Mouse (Mus musculus) forebrain, embryonic 11.5 days (tissue): Measurements from ENCODE around the gene Shbg. TPM values are rescaled to one million over a fixed set of nuclear protein-coding genes. Genes with fewer than 3 reads are reported as not detected.

Experiments
- ATAC-seq: fragments of 200-750 bp; cut with Nextera tagmentation; replicated peaks from 2 replicates; pipeline ENCODE4 v1.8.0; 2017; ENCODE audit warnings: moderate TSS enrichment; ENCODE audit not compliant: low FRiP score
- DNase-seq: peaks from one replicate; pipeline ENCODE4 v3.0.0-alpha.2; 2017; ENCODE audit warnings: low spot score
- H3K27ac ChIP-seq: fragments of 300-500 bp; sonication (generic); 2 replicates; pipeline ENCODE4 v1.5.1; 2014; ENCODE audit warnings: low read depth, low read length
- H3K27me3 ChIP-seq: fragments of 300-500 bp; sonication (generic); 2 replicates; pipeline ENCODE4 v1.6.1; 2014; ENCODE audit warnings: mild to moderate bottlenecking, low read length, mixed read lengths; ENCODE audit not compliant: control insufficient read depth, insufficient read depth
- H3K36me3 ChIP-seq: fragments of 300-500 bp; sonication (generic); 2 replicates; pipeline ENCODE4 v1.6.1; 2014; ENCODE audit warnings: mild to moderate bottlenecking, low read length, moderate library complexity, mixed read lengths; ENCODE audit not compliant: control insufficient read depth, insufficient read depth
- H3K4me1 ChIP-seq: fragments of 300-500 bp; sonication (generic); replicated peaks from 2 replicates; pipeline ENCODE4 v1.6.1; 2014; ENCODE audit warnings: low read length, mixed read lengths; ENCODE audit not compliant: control insufficient read depth, insufficient read depth
- H3K4me2 ChIP-seq: fragments of 300-500 bp; sonication (generic); 2 replicates; pipeline ENCODE4 v1.6.1; 2014; ENCODE audit warnings: low read depth, mild to moderate bottlenecking, low read length, moderate library complexity, mixed read lengths; ENCODE audit not compliant: severe bottlenecking
- H3K4me3 ChIP-seq: fragments of 300-500 bp; sonication (generic); 2 replicates; pipeline ENCODE4 v1.5.1; 2014; ENCODE audit warnings: low read depth, low read length
- H3K9ac ChIP-seq: fragments of 300-500 bp; sonication (generic); 2 replicates; pipeline ENCODE4 v1.6.1; 2014; ENCODE audit warnings: low read length
- H3K9me3 ChIP-seq: fragments of 300-500 bp; sonication (generic); 2 replicates; pipeline ENCODE4 v1.6.1; 2016; ENCODE audit warnings: low read length, mixed read lengths; ENCODE audit not compliant: control insufficient read depth
- WGBS: fragments of 180-500 bp; shearing (Covaris S2); extraction: QIAGEN DNeasy Blood & Tissue Kit; methylation state at CpG from one replicate; pipeline ENCODE4 v1.1.7; 2014; 5-methylcytosine and 5-hydroxymethylcytosine counted together
- polyA plus RNA-seq: library from polyadenylated mRNA; unstranded; fragments of >200 nt; fragmentation: Nextera tagmentation; extraction: Ambion mirVana; gene quantifications from 2 replicates; pipeline ENCODE4 v1.2.1, GENCODE M21; 2014

Shbg gene
- polyA plus RNA-seq, result not detected in 2 replicates

DNA sequence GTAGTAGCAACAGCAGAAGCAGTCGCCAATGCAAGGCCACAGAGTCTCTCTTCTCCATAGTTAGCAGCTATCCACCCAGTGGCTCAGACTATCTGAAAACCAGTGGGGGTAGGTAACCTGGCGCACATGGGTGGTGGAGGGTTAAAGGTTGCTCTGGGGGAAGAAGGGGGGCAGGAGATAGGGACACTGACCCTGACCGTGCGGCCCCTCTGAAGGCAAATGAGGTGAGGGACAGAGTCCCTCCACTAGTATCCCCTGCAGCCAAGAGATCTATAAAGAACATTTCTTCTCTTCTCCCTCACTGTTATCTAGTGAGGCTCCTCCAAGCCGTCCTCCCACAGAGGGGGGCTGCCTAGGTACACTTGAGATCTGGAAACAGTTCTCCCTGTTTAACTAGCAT is at the start of gene Shbg:
Gene Shbg, minus strand, starts transcription at position 101 of the 400 bp plus-strand sequence.
- Histone ChIP-seq H3K4me2 (no peak within 1 kb of the TSS), H3K4me1 (peaks cover 5% of the 10 kb centered on the region), H3K27me3 (no peaks in the 10 kb centered on the region), H3K36me3 (no peaks in the 10 kb centered on the region), H3K27ac (no peak within 1 kb of the TSS), H3K9ac (no peak within 1 kb of the TSS), H3K4me3 (no peak within 1 kb of the TSS), H3K9me3 (no peaks in the 10 kb centered on the region)
- ATAC-seq, result no peak
- no peak for DNase-seq
- WGBS, result 63% methylated on average over 5 of the region's 5 CpGs

DNA sequence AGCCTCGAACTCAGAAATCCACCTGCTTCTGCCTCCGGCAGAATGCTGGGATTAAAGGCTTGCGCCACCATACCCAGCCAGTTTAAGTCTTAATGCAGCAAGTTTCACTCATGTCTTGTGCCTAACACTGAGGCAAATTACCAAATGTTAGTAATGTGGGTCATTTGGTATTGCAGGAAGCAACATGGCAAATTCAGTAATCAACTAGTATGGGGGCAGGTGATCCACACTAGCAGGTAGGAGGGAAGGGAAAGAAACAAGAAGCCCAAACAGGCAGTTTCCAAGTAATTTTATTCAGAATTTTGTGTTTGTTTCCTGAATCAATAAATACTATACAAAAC is 48.9 kb upstream of the Shbg start:
- WGBS, result 83% methylated on average over 3 of the region's 3 CpGs
- ATAC-seq (no peak), DNase-seq (no peak)
- H3K9me3 ChIP-seq, result no peaks in the 10 kb centered on the region
- no peak overlapping the region for H3K4me2 ChIP-seq
- H3K27ac ChIP-seq, result no peak overlapping the region
- no peaks in the 10 kb centered on the region for H3K27me3 ChIP-seq
- H3K4me3 ChIP-seq, result no peak overlapping the region
- H3K9ac ChIP-seq, result no peak overlapping the region
- H3K36me3 ChIP-seq, result peaks cover 40% of the 10 kb centered on the region
- H3K4me1 ChIP-seq, result peaks cover 13% of the 10 kb centered on the region; the same call in 1 of the 2 replicates

DNA sequence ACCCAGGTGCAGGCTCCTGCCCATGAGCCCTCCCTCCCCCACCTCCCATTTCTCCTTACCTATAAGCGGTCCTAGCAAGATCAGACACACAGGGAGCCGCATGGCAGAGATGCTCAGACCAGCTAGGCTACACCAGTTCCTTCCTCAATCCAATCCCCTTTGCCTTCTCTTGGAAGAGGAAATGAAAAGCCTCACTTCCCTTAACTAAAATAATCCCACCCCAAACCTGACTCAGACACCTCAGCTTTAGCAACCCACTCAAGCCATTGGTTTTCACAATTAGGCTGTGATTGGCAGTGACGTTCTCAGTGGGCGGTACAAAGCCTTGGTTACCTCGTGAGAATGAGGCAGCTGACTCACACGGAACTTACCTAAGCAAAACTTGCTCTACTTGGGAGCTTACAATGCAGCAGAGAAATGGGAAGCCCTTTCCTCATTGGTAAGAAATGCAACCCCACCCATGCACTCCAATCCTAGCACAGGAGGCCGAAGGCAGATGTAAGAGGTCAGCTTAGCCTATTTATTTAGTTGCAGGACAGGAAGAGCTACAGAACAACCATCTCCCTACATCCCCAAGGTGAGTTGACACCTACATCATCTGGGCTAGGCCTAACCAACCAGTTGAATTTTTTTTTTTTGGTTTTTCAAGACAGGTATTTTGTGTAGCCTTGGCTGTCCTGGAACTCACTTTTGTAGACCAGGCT is 48.4 kb upstream of the Shbg start, which contains the start of gene Cd68:
Gene Cd68, minus strand, starts transcription at position 193 of the 704 bp plus-strand sequence.
- no peak for DNase-seq
- Histone ChIP-seq H3K36me3 (peaks cover 40% of the 10 kb centered on the region), H3K4me3 (no peak within 1 kb of the TSS)

DNA sequence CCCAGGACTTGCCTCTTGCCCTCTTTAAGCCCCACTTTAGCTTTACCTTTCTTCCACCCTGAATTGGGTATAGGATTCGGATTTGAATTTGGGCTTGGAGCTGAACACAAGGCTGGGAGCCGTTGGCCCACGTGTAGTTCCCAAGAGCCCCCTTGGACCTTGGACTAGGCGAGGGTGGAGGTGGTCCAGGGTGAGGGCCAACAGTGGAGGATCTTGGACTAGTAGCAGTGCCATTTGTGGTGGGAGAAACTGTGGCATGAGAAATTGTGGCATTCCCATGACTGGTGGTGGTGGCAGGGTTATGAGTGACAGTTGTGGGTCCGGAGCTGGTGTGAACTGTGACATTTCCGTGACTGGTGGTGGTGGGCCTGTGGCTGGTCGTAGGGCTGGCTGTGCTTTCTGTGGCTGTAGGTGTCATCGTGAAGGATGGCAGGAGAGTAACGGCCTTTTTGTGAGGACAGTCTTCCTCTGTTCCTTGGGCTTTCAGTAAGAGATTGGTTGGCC is 47.8 kb upstream of the Shbg start:
- WGBS, result 80% methylated on average over 9 of the region's 9 CpGs
- no peak for DNase-seq
- H3K36me3 ChIP-seq, result peaks cover 40% of the 10 kb centered on the region
- no peak overlapping the region for H3K4me3 ChIP-seq
- no peaks in the 10 kb centered on the region for H3K27me3 ChIP-seq
- H3K9me3 ChIP-seq, result no peaks in the 10 kb centered on the region
- H3K27ac ChIP-seq, result no peak overlapping the region
- no peak for ATAC-seq
- no peak overlapping the region for H3K9ac ChIP-seq
- H3K4me2 ChIP-seq, result no peak overlapping the region
- peaks cover 17% of the 10 kb centered on the region; the same call in 1 of the 2 replicates for H3K4me1 ChIP-seq

More for the DNA sequence above, 48.4 kb upstream of the Shbg start, which contains the start of gene Cd68:
- Histone ChIP-seq H3K27ac (no peak within 1 kb of the TSS), H3K4me1 (peaks cover 17% of the 10 kb centered on the region; the same call in 1 of the 2 replicates), H3K9ac (no peak within 1 kb of the TSS), H3K9me3 (no peaks in the 10 kb centered on the region), H3K27me3 (no peaks in the 10 kb centered on the region), H3K4me2 (peak within 1 kb of the TSS; percentile 12; the same call in 1 of the 2 replicates)
- 35% methylated on average over 7 of the region's 7 CpGs for WGBS
- ATAC-seq, result no peak

DNA sequence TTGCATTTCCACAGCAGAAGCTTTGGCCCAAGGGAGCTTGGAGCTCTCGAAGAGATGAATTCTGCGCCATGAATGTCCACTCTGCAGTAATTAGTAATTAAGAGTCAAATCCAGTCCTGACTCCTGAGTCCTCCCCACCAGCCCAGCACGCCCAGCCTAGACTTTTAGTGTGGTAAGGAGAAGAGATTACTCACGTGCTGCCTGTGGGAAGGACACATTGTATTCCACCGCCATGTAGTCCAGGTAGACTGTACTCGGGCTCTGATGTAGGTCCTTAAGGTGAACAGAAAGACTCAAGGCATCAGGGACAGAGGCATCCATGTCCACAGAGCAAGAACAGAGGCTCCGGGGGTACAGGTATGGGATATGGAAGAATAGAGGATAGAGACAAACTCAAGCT is 47.1 kb upstream of the Shbg start:
- WGBS, result 94% methylated on average over 7 of the region's 7 CpGs
- no peak overlapping the region for H3K4me2 ChIP-seq
- H3K27ac ChIP-seq, result no peak overlapping the region
- H3K27me3 ChIP-seq, result no peaks in the 10 kb centered on the region
- H3K9me3 ChIP-seq, result no peaks in the 10 kb centered on the region
- H3K36me3 ChIP-seq, result peaks cover 35% of the 10 kb centered on the region
- no peak for DNase-seq
- H3K9ac ChIP-seq, result no peak overlapping the region
- H3K4me3 ChIP-seq, result no peak overlapping the region
- ATAC-seq, result no peak
- H3K4me1 ChIP-seq, result peaks cover 11% of the 10 kb centered on the region; the same call in 1 of the 2 replicates

DNA sequence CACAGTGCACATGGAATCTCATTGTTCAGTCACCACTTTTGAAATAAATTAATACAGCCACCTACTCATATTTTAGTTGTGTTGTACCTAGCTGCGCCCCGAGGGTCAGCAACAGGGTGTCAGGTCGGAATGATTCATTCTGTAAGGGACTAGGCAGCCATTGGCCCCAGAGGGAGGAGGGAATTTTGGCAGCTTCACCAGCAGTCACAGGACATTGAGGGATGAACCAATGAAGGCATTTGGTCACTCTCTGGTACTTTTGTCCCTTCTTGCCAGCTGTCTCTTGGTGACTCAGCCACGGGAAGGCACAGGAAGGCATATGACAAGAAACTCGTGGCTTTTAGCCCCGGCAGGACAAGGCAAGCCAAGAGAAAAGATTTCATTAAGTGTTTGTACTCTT is 46.1 kb upstream of the Shbg start:
- no peak overlapping the region for H3K4me3 ChIP-seq
- H3K36me3 ChIP-seq, result peaks cover 26% of the 10 kb centered on the region
- H3K9me3 ChIP-seq, result no peaks in the 10 kb centered on the region
- peaks cover 10% of the 10 kb centered on the region; the same call in 1 of the 2 replicates for H3K4me1 ChIP-seq
- no peak overlapping the region for H3K27ac ChIP-seq
- no peak overlapping the region for H3K9ac ChIP-seq
- 87% methylated on average over 6 of the region's 6 CpGs for WGBS
- no peak overlapping the region for H3K4me2 ChIP-seq
- H3K27me3 ChIP-seq, result no peaks in the 10 kb centered on the region
- DNase-seq (no peak), ATAC-seq (no peak)

DNA sequence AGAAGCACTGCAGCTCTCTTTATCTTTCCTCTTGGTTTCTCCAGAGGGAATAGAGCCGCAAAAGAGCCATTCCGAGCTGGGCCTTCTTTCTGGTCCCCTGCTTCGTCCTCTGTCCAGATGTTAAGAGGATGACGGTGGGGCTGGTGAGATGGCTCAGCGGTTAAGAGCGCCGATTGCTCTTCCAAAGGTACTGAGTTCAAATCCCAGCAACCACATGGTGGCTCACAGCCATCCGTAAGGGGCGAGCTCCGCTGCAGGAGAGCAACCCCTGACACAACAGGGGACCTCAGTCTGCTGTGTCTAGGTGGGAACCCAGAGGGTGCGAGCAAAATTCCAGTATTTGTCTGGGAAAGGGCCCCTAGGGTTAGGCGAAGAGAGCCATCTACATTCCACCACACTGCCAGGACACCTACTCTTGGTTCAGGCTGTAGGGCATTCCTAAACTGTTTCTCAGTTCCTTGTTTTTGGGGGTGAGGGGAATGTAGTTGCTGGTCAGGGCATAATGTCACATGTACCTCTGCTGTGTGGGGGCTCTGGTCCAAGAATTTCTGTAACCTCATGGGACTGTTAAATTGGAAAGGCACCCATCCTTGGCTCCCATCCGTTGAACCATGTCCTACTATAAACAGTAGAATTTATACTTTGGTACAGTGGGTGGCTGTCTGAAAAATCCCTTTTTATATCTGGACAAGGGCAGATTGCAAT is 45.4 kb upstream of the Shbg start:
- Histone ChIP-seq H3K9me3 (no peaks in the 10 kb centered on the region), H3K27ac (peak overlapping the region; percentile 96), H3K4me2 (peak overlapping the region; percentile 52), H3K4me3 (peak overlapping the region; percentile 47), H3K4me1 (peaks cover 10% of the 10 kb centered on the region; the same call in 1 of the 2 replicates), H3K9ac (peak overlapping the region; percentile 78), H3K27me3 (no peaks in the 10 kb centered on the region), H3K36me3 (peaks cover 23% of the 10 kb centered on the region)
- DNase-seq (no peak), ATAC-seq (peak; percentile 42)
- WGBS, result 70% methylated on average over 13 of the region's 13 CpGs

DNA sequence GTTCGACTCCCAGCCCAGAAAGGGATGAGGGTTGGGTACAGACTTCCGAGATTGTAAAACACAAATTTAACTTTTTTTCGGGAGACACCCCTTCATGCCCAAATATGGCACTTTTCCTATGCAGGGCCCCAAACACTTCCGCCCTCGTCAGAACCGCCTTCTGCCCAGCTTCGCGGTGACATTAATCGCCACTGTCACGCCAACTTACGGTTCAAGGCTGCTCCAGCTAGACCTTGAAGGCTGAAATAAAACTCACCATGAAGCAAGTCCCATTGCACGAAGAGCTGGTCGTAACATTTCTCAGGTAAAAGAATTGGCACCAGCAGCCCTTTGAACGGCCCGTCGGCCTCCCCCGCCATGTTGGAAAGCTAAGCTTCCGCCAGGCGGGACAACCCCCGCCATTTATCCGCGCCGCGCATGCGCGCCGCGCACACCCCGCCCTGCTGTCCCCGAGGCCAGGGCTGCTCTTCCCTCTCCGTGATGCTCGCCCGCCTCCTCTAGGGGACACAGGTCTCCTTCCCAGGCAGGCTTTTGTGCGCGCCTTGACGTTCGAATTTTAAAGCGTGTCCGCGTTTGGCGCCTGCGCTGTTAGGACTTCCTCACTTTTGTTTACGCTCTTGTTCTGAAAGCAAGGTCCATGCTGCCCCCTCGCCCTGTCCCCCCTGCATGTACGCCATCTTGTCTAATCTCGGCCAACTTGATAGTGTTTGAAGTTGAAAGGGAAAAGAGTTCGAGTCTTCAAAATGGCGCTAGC is 44.7 kb upstream of the Shbg start, which contains the start of gene Mpdu1:
Gene Mpdu1, minus strand, starts transcription at position 430 of the 754 bp plus-strand sequence.
- peak; percentile 97 for DNase-seq
- Histone ChIP-seq H3K27ac (peak within 1 kb of the TSS; percentile 96), H3K9me3 (no peaks in the 10 kb centered on the region), H3K4me3 (peak within 1 kb of the TSS; percentile 47), H3K36me3 (peaks cover 18% of the 10 kb centered on the region), H3K4me2 (peak within 1 kb of the TSS; percentile 52), H3K4me1 (peaks cover 10% of the 10 kb centered on the region; the same call in 1 of the 2 replicates), H3K27me3 (no peaks in the 10 kb centered on the region), H3K9ac (peak within 1 kb of the TSS; percentile 78)
- under 1% methylated on average over 48 of the region's 48 CpGs for WGBS
- peak; percentile 95 for ATAC-seq
